Mouse (Mus musculus) midbrain, embryonic 15.5 days (tissue): ENCODE data around the gene Lce1d. TPM values are rescaled to one million over a fixed set of nuclear protein-coding genes. Genes with fewer than 3 reads are reported as not detected.
A peak's percentile ranks its signal among the peaks of the same experiment; 100 is the strongest.

Source experiments
- ATAC-seq: fragments of 200-750 bp; cut with Nextera tagmentation; replicated peaks from 2 replicates; pipeline ENCODE4 v1.8.0; 2017; ENCODE audit warnings: moderate TSS enrichment
- H3K27ac ChIP-seq: fragments of 300-500 bp; sonication (generic); 2 replicates; pipeline ENCODE4 v1.5.1; 2015; ENCODE audit warnings: mild to moderate bottlenecking, inconsistent platforms
- H3K27me3 ChIP-seq: fragments of 300-500 bp; sonication (generic); replicated peaks from 2 replicates; pipeline ENCODE4 v1.6.1; 2015; ENCODE audit warnings: inconsistent platforms
- H3K36me3 ChIP-seq: fragments of 300-500 bp; sonication (generic); replicated peaks from 2 replicates; pipeline ENCODE4 v1.6.1; 2015; ENCODE audit warnings: inconsistent platforms
- H3K4me1 ChIP-seq: fragments of 300-500 bp; sonication (generic); 2 replicates; pipeline ENCODE4 v1.6.1; 2015; ENCODE audit warnings: inconsistent platforms
- H3K4me2 ChIP-seq: fragments of 300-500 bp; sonication (generic); 2 replicates; pipeline ENCODE4 v1.6.1; 2015; ENCODE audit warnings: inconsistent platforms, mild to moderate bottlenecking, moderate library complexity
- H3K4me3 ChIP-seq: fragments of 300-500 bp; sonication (generic); 2 replicates; pipeline ENCODE4 v1.5.1; 2015; ENCODE audit warnings: mild to moderate bottlenecking, inconsistent platforms
- H3K9ac ChIP-seq: fragments of 300-500 bp; sonication (generic); 2 replicates; pipeline ENCODE4 v1.6.1; 2015; ENCODE audit warnings: mild to moderate bottlenecking, inconsistent platforms
- H3K9me3 ChIP-seq: fragments of 300-500 bp; sonication (generic); 2 replicates; pipeline ENCODE4 v1.6.1; 2016; ENCODE audit warnings: inconsistent platforms
- WGBS: fragments of 180-500 bp; shearing (Covaris S2); methylation state at CpG from one replicate; pipeline ENCODE4 v1.1.7; 2015; ENCODE audit warnings: mixed read lengths; 5-methylcytosine and 5-hydroxymethylcytosine counted together
- polyA plus RNA-seq: library from polyadenylated mRNA; unstranded; fragments of >200 nt; fragmentation: Nextera tagmentation; extraction: Ambion mirVana; gene quantifications from 2 replicates; pipeline ENCODE4 v1.2.1, GENCODE M21; 2015

The Lce1d gene
- polyA plus RNA-seq, 1 experiment from 2014 or later: not detected

DNA sequence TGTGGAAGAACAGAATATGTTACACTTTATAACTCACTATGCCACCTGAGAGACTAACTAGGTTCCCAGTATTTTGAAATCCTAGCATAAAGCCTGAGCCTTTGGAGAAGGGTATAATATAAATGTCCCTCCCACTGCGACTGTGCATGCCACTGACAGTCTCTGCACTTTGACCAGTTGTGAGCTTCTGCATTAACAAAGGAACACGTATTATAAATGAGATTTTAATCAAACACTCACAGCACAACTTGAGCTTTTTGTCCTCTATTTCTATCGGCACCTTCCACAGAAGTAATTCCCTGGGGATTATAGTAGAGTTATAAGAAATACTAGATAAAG, 48.4 kb downstream of the Lce1d start:
- no peak overlapping the region for H3K27ac ChIP-seq
- no peaks in the 10 kb centered on the region for H3K27me3 ChIP-seq
- no peak overlapping the region for H3K9ac ChIP-seq
- no peak overlapping the region for H3K4me2 ChIP-seq
- H3K4me3 ChIP-seq: no peak overlapping the region
- H3K9me3 ChIP-seq: no peaks in the 10 kb centered on the region
- no peaks in the 10 kb centered on the region for H3K4me1 ChIP-seq
- 62% methylated on average over 3 of the region's 3 CpGs for WGBS
- ATAC-seq: peak; percentile 50; the same call in 1 of the 2 replicates
- no peaks in the 10 kb centered on the region for H3K36me3 ChIP-seq

DNA sequence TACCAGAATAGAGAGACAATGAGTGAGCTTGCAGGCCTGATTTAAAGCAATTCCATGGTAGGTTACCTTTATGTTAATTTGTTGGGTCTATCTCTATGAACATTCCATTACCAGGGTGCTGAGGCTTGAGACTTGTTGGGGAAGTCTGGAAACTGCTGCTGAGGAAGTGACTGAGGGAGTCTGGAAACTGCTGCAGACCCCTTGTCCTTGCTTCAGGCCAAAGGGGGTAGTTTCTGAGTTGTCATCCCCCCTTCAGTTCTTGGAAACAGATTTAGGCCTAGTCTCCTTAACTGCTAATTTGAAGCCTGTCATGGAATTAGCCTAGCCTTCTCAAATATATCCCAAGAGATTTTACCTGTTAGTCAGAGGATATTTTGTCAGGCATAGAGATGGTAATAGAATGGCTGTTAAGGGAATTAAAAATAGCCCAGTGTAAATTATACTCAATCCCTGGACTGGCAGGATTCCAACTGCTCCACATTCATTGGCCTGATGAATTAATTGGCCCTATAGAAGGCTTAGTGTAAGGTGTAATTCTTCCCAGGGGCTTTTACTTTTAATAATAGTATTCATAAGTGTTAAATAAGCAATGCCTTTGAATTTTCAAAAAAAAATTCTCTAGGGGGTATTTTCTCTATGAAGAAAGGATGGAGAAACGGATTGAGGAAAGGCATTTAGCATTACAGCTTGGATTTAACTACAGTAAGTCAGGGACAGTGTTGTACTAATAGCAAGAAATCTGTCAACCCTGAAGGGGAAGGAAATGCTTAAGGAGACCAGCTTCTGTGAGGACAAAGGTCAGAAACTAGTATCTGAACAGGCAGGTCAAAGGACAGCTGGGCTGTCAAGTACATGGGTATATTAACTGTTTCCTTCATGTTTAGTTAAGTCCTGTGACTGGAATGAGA, 49.0 kb downstream of the Lce1d start:
- no peak overlapping the region for H3K9ac ChIP-seq
- WGBS: 9% methylated on average over 1 of the region's 1 CpGs
- no peaks in the 10 kb centered on the region for H3K27me3 ChIP-seq
- H3K36me3 ChIP-seq: no peaks in the 10 kb centered on the region
- H3K27ac ChIP-seq: no peak overlapping the region
- no peaks in the 10 kb centered on the region for H3K9me3 ChIP-seq
- no peak overlapping the region for H3K4me2 ChIP-seq
- no peaks in the 10 kb centered on the region for H3K4me1 ChIP-seq
- peak; percentile 71 for ATAC-seq
- H3K4me3 ChIP-seq: no peak overlapping the region

Other genes with a start within 250 kb of the Lce1d start
- gene Sprr1b, start 248.4 kb downstream of the Lce1d start, polyA plus RNA-seq: not detected in 2 replicates
- gene Sprr3, start 228.5 kb downstream of the Lce1d start, polyA plus RNA-seq: not detected in 2 replicates
- gene Sprr1a, start 201.3 kb downstream of the Lce1d start, polyA plus RNA-seq: 0.28 TPM in 1 of 2 replicates, not detected in the other
- not detected in 2 replicates for gene Sprr4, start 186.7 kb downstream of the Lce1d start, polyA plus RNA-seq
- gene 2310046K23Rik, start 152.7 kb downstream of the Lce1d start, polyA plus RNA-seq: not detected in 2 replicates
- not detected in 2 replicates for gene Ivl, start 113.5 kb downstream of the Lce1d start, polyA plus RNA-seq
- not detected in 2 replicates for gene Smcp, start 98.2 kb downstream of the Lce1d start, polyA plus RNA-seq
- gene 2210017I01Rik, start 79.7 kb downstream of the Lce1d start, polyA plus RNA-seq: not detected in 2 replicates
- gene Lce6a, start 65.5 kb downstream of the Lce1d start, polyA plus RNA-seq: not detected in 2 replicates
- not detected in 2 replicates for gene Lce1a1, start 38.9 kb downstream of the Lce1d start, polyA plus RNA-seq
- not detected in 2 replicates for gene Lce1b, start 30.3 kb downstream of the Lce1d start, polyA plus RNA-seq
- not detected in 2 replicates for gene Lce1a2, start 16.9 kb downstream of the Lce1d start, polyA plus RNA-seq
- not detected in 2 replicates for gene Lce1c, start 8.0 kb downstream of the Lce1d start, polyA plus RNA-seq
- not detected in 2 replicates for gene Lce1e, start 21.9 kb upstream of the Lce1d start, polyA plus RNA-seq
- not detected in 2 replicates for gene Lce1f, start 33.1 kb upstream of the Lce1d start, polyA plus RNA-seq
- gene Gm38119, start 51.9 kb upstream of the Lce1d start, polyA plus RNA-seq: not detected in 2 replicates
- gene Lce1g, start 65.1 kb upstream of the Lce1d start, polyA plus RNA-seq: not detected in 2 replicates
- gene Lce1h, start 77.9 kb upstream of the Lce1d start, polyA plus RNA-seq: not detected in 2 replicates
- gene Lce1i, start 91.7 kb upstream of the Lce1d start, polyA plus RNA-seq: not detected in 2 replicates
- not detected in 2 replicates for gene Lce1j, start 103.3 kb upstream of the Lce1d start, polyA plus RNA-seq
- not detected in 2 replicates for gene Lce1k, start 120.7 kb upstream of the Lce1d start, polyA plus RNA-seq
- gene Kprp, start 140.0 kb upstream of the Lce1d start, polyA plus RNA-seq: not detected in 2 replicates
- not detected in 2 replicates for gene Lce1l, start 164.1 kb upstream of the Lce1d start, polyA plus RNA-seq
- not detected in 2 replicates for gene 2310050C09Rik, start 183.0 kb upstream of the Lce1d start, polyA plus RNA-seq
- not detected in 2 replicates for gene Lce3a, start 239.0 kb upstream of the Lce1d start, polyA plus RNA-seq
- not detected in 2 replicates for gene Lce3b, start 245.8 kb upstream of the Lce1d start, polyA plus RNA-seq